ENCODE assay signal across 10 mouse cellular contexts in the genomic region with DNA sequence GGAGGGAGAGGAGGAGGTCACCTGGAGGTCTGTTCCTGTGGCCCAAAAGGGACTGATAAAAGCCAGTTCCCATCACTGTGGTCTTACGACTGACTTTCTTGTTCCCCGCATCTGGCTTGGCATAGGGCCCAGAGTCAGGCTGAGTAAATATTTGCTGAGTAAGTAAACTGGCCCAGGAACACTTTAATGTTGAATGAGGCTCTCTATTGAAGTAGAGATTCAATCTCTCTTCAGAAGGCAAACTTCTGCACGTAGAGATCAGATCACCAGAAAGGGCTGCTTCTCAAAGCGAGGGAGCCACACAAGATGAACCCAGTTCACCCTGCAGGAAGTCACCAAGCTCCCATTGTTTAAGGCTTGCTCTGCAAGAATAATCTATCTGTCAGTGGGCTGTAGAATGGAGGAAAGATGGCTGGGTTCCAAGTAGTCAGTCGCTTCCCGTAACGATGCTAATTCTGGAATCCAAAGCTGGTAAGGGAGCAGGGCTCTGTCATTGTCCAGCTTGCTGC.
DNase-seq lines count a peak whose midpoint lies in the region; ATAC-seq and TF ChIP-seq lines count a peak whose summit lies in the region.
"Had no signal": no experiment of that assay in that cellular context is flagged by ENCODE, and none has a peak within 500 bp of the region (broad histone marks: within the 10 kb centered on the region; RNA-seq: fewer than 3 reads in every experiment).

No protein-coding gene starts in this region.

- H3K4me2 ChIP-seq in forebrain, embryonic 14.5 days (ENCODE audit: low read length): no peak overlapping the region
- no peak overlapping the region for H3K4me2 ChIP-seq in forebrain, embryonic 13.5 days
- no peak overlapping the region for H3K4me2 ChIP-seq in midbrain, embryonic 11.5 days
- H3K4me2 ChIP-seq in midbrain, embryonic 16.5 days (ENCODE audit: low read length): no peak overlapping the region
- H3K4me2 ChIP-seq in intestine, embryonic 15.5 days (replicated peaks): peak overlapping the region; percentile 4; the same call in 1 of the 2 replicates
- H3K4me2 ChIP-seq in midbrain, postnatal 0 days (ENCODE audit: low read depth, low read length, poor library complexity, severe bottlenecking): no peak overlapping the region
- H3K4me2 ChIP-seq: embryonic facial prominence, embryonic 13.5 days; midbrain, embryonic 12.5 days had no signal

- H3K9me3 ChIP-seq in forebrain, embryonic 14.5 days (replicated peaks; ENCODE audit: control insufficient read depth, low read length): no peaks in the 10 kb centered on the region
- no peaks in the 10 kb centered on the region for H3K9me3 ChIP-seq in forebrain, embryonic 13.5 days (replicated peaks)
- no peaks in the 10 kb centered on the region for H3K9me3 ChIP-seq in midbrain, embryonic 11.5 days (ENCODE audit: control insufficient read depth, low read length)
- no peaks in the 10 kb centered on the region for H3K9me3 ChIP-seq in midbrain, embryonic 16.5 days (replicated peaks; ENCODE audit: control insufficient read depth, low read length, poor library complexity, severe bottlenecking)
- no peaks in the 10 kb centered on the region for H3K9me3 ChIP-seq in intestine, embryonic 15.5 days
- no peaks in the 10 kb centered on the region for H3K9me3 ChIP-seq in midbrain, postnatal 0 days (ENCODE audit: low read length)
- H3K9me3 ChIP-seq: embryonic facial prominence, embryonic 13.5 days; midbrain, embryonic 12.5 days had no signal

- no peaks in the 10 kb centered on the region for H3K36me3 ChIP-seq in forebrain, embryonic 14.5 days (ENCODE audit: control insufficient read depth, insufficient read depth, low read length)
- no peaks in the 10 kb centered on the region for H3K36me3 ChIP-seq in forebrain, embryonic 13.5 days (ENCODE audit: poor library complexity, severe bottlenecking)
- H3K36me3 ChIP-seq in midbrain, embryonic 11.5 days (ENCODE audit: control insufficient read depth, insufficient read depth, low read length): no peaks in the 10 kb centered on the region
- H3K36me3 ChIP-seq in midbrain, embryonic 16.5 days (ENCODE audit: control insufficient read depth, insufficient read depth, low read length): no peaks in the 10 kb centered on the region
- no peaks in the 10 kb centered on the region for H3K36me3 ChIP-seq in intestine, embryonic 15.5 days
- no peaks in the 10 kb centered on the region for H3K36me3 ChIP-seq in midbrain, postnatal 0 days (ENCODE audit: insufficient read depth, low read length)
- H3K36me3 ChIP-seq: embryonic facial prominence, embryonic 13.5 days; midbrain, embryonic 12.5 days had no signal

- TF ChIP-seq CTCF in midbrain, postnatal 0 days (IDR thresholded peaks at IDR 0.05): no peak

- no peak overlapping the region for H3K9ac ChIP-seq in forebrain, embryonic 14.5 days (ENCODE audit: low read length)
- H3K9ac ChIP-seq in forebrain, embryonic 13.5 days: no peak overlapping the region
- H3K9ac ChIP-seq in midbrain, embryonic 11.5 days (ENCODE audit: low read length): no peak overlapping the region
- H3K9ac ChIP-seq in midbrain, embryonic 16.5 days (ENCODE audit: low read depth, low read length): no peak overlapping the region
- H3K9ac ChIP-seq in intestine, embryonic 15.5 days: no peak overlapping the region
- H3K9ac ChIP-seq in midbrain, postnatal 0 days (replicated peaks; ENCODE audit: low read length, poor library complexity, severe bottlenecking): no peak overlapping the region
- H3K9ac ChIP-seq: embryonic facial prominence, embryonic 13.5 days; midbrain, embryonic 12.5 days had no signal

- H3K27me3 ChIP-seq in forebrain, embryonic 14.5 days (replicated peaks; ENCODE audit: control insufficient read depth, insufficient read depth, low read length): 0 out of 2 replicates have a peak, but pooled peaks cover 4% of the 10 kb centered on the region
- peaks cover 26% of the 10 kb centered on the region for H3K27me3 ChIP-seq in forebrain, embryonic 13.5 days
- no peaks in the 10 kb centered on the region for H3K27me3 ChIP-seq in midbrain, embryonic 11.5 days (ENCODE audit: control insufficient read depth, insufficient read depth, low read length)
- H3K27me3 ChIP-seq in midbrain, embryonic 16.5 days (ENCODE audit: control insufficient read depth, insufficient read depth, low read depth, low read length): peaks cover 12% of the 10 kb centered on the region; the same call in 1 of the 2 replicates
- H3K27me3 ChIP-seq in intestine, embryonic 15.5 days (replicated peaks): peaks cover 3% of the 10 kb centered on the region; the same call in 1 of the 2 replicates
- peaks cover 9% of the 10 kb centered on the region; the same call in 1 of the 2 replicates for H3K27me3 ChIP-seq in midbrain, postnatal 0 days (ENCODE audit: insufficient read depth, low read length)
- H3K27me3 ChIP-seq: embryonic facial prominence, embryonic 13.5 days had no signal

- WGBS in forebrain, embryonic 14.5 days: 16% methylated on average over 7 of the region's 7 CpGs
- WGBS in forebrain, embryonic 13.5 days: 12% methylated on average over 7 of the region's 7 CpGs
- WGBS in midbrain, embryonic 11.5 days: 68% methylated on average over 7 of the region's 7 CpGs
- WGBS in midbrain, embryonic 16.5 days: 20% methylated on average over 7 of the region's 7 CpGs
- 5% methylated on average over 7 of the region's 7 CpGs for WGBS in intestine, embryonic 15.5 days
- 30% methylated on average over 7 of the region's 7 CpGs for WGBS in midbrain, postnatal 0 days

- peaks cover 28% of the 10 kb centered on the region for H3K4me1 ChIP-seq in forebrain, embryonic 14.5 days (ENCODE audit: control insufficient read depth, insufficient read depth, low read length)
- peaks cover 35% of the 10 kb centered on the region for H3K4me1 ChIP-seq in forebrain, embryonic 13.5 days
- peaks cover 3% of the 10 kb centered on the region; the same call in 1 of the 2 replicates for H3K4me1 ChIP-seq in midbrain, embryonic 11.5 days (ENCODE audit: control insufficient read depth, insufficient read depth, low read length)
- peaks cover 21% of the 10 kb centered on the region for H3K4me1 ChIP-seq in midbrain, embryonic 16.5 days (ENCODE audit: control insufficient read depth, insufficient read depth, low read length)
- peaks cover 25% of the 10 kb centered on the region for H3K4me1 ChIP-seq in intestine, embryonic 15.5 days (replicated peaks)
- H3K4me1 ChIP-seq in midbrain, postnatal 0 days (ENCODE audit: insufficient read depth, low read length): peaks cover 23% of the 10 kb centered on the region

- peak; percentile 74 for DNase-seq in forebrain, embryonic 14.5 days (ENCODE audit: low spot score)
- DNase-seq in midbrain, embryonic 11.5 days (ENCODE audit: low spot score, missing footprints): no peak
- peak; percentile 50 for DNase-seq in midbrain, postnatal 0 days (ENCODE audit: low spot score)
- no peak for DNase-seq in layer of hippocampus, postnatal 10 days (ENCODE audit: low spot score in 2 of 2)
- no peak for DNase-seq in cerebellum, postnatal 36 days

- ATAC-seq in forebrain, embryonic 14.5 days: no peak
- ATAC-seq in forebrain, embryonic 13.5 days: no peak
- ATAC-seq in midbrain, embryonic 11.5 days (ENCODE audit: low FRiP score): 0 out of 2 replicates have a peak, but pooled peaks have one; percentile 38
- no peak for ATAC-seq in midbrain, embryonic 16.5 days
- ATAC-seq in intestine, embryonic 15.5 days: peak; percentile 89
- ATAC-seq in midbrain, postnatal 0 days (ENCODE audit: low FRiP score): no peak

- H3K4me3 ChIP-seq in forebrain, embryonic 14.5 days (ENCODE audit: low read depth, low read length): no peak overlapping the region
- no peak overlapping the region for H3K4me3 ChIP-seq in forebrain, embryonic 13.5 days
- H3K4me3 ChIP-seq in midbrain, embryonic 11.5 days (ENCODE audit: low read depth, low read length): no peak overlapping the region
- H3K4me3 ChIP-seq in midbrain, embryonic 16.5 days (ENCODE audit: low read depth, low read length): no peak overlapping the region
- no peak overlapping the region for H3K4me3 ChIP-seq in intestine, embryonic 15.5 days (replicated peaks)
- H3K4me3 ChIP-seq in midbrain, postnatal 0 days (ENCODE audit: low read depth, low read length): no peak overlapping the region
- H3K4me3 ChIP-seq: embryonic facial prominence, embryonic 13.5 days; midbrain, embryonic 12.5 days had no signal

- no peak overlapping the region for H3K27ac ChIP-seq in forebrain, embryonic 14.5 days (ENCODE audit: low read depth, low read length)
- no peak overlapping the region for H3K27ac ChIP-seq in forebrain, embryonic 13.5 days
- no peak overlapping the region for H3K27ac ChIP-seq in midbrain, embryonic 11.5 days (ENCODE audit: low read depth, low read length)
- no peak overlapping the region for H3K27ac ChIP-seq in midbrain, embryonic 16.5 days (ENCODE audit: low read length)
- peak overlapping the region; percentile 42; the same call in 1 of the 2 replicates for H3K27ac ChIP-seq in intestine, embryonic 15.5 days
- no peak overlapping the region for H3K27ac ChIP-seq in midbrain, postnatal 0 days (ENCODE audit: low read depth, low read length)
- H3K27ac ChIP-seq: embryonic facial prominence, embryonic 13.5 days; midbrain, embryonic 12.5 days had no signal

Comparison
In these comparisons a context has a peak if more than half of its experiments do, and no peak if none do; other contexts are left out.
1. ATAC-seq: peak in midbrain, embryonic 11.5 days (single experiment) and intestine, embryonic 15.5 days (single experiment); none in forebrain, embryonic 14.5 days (single experiment), forebrain, embryonic 13.5 days (single experiment), midbrain, embryonic 16.5 days (single experiment) and midbrain, postnatal 0 days (single experiment).
2. DNase-seq: peak in forebrain, embryonic 14.5 days (single experiment) and midbrain, postnatal 0 days (single experiment); none in midbrain, embryonic 11.5 days (single experiment), layer of hippocampus, postnatal 10 days (0 of 2) and cerebellum, postnatal 36 days (0 of 2).